Mouse (Mus musculus) subcutaneous adipose tissue, adult 2 months (tissue): ENCODE measurements around the gene Ypel5. TPM values are rescaled to one million over a fixed set of nuclear protein-coding genes. Genes with fewer than 3 reads are reported as not detected.

Experiments
- polyA plus RNA-seq: library from polyadenylated mRNA; depleted of rRNA; stranded (reverse); fragments of >200 nt; gene quantifications from 2 replicates; pipeline ENCODE4 v1.2.3, GENCODE M21; 2012; ENCODE audit warnings: low replicate concordance; rRNA removed

Ypel5 gene
- 25.0 and 54.7 TPM in 2 replicates for polyA plus RNA-seq

GRCm38 (mm10) chr17:72836158-72837115, at the start of gene Ypel5:
Gene Ypel5 (plus strand): TSS chr17:72836453.

Other genes with a start within 250 kb of the Ypel5 start
- not detected in 2 replicates for gene Alk, start 231.8 kb upstream of the Ypel5 start, polyA plus RNA-seq
- gene Lbh, start 81.9 kb downstream of the Ypel5 start, polyA plus RNA-seq = 38.1 and 94.1 TPM in 2 replicates